Mouse (Mus musculus) embryonic facial prominence, embryonic 14.5 days (tissue): ENCODE measurements around the gene Trappc2l. TPM values are rescaled to one million over a fixed set of nuclear protein-coding genes. Genes with fewer than 3 reads are reported as not detected.

Experiments used
- ATAC-seq: fragments of 200-750 bp; cut with Nextera tagmentation; 2 replicates; pipeline ENCODE4 v1.8.0; 2017; ENCODE audit warnings: low read depth, moderate number of reproducible peaks, moderate TSS enrichment
- DNase-seq: peaks from one replicate; pipeline ENCODE4 v3.0.0-alpha.2; 2015; ENCODE audit warnings: low spot score
- H3K27ac ChIP-seq: fragments of 300-500 bp; sonication (generic); replicated peaks from 2 replicates; pipeline ENCODE4 v1.5.1; 2014; ENCODE audit warnings: low read depth, mild to moderate bottlenecking, low read length, moderate library complexity
- H3K27me3 ChIP-seq: fragments of 300-500 bp; sonication (generic); replicated peaks from 2 replicates; pipeline ENCODE4 v1.6.1; 2014; ENCODE audit warnings: low read length; ENCODE audit not compliant: control insufficient read depth, insufficient read depth
- H3K36me3 ChIP-seq: fragments of 300-500 bp; sonication (generic); 2 replicates; pipeline ENCODE4 v1.6.1; 2014; ENCODE audit warnings: low read length, mixed read lengths; ENCODE audit not compliant: control insufficient read depth, insufficient read depth
- H3K4me1 ChIP-seq: fragments of 300-500 bp; sonication (generic); 2 replicates; pipeline ENCODE4 v1.6.1; 2014; ENCODE audit warnings: antibody characterized with exemption, low read length; ENCODE audit not compliant: control insufficient read depth, insufficient read depth
- H3K4me2 ChIP-seq: fragments of 300-500 bp; sonication (generic); 2 replicates; pipeline ENCODE4 v1.6.1; 2014; ENCODE audit warnings: low read depth, mild to moderate bottlenecking, low read length, moderate library complexity, mixed read lengths
- H3K4me3 ChIP-seq: fragments of 300-500 bp; sonication (generic); 2 replicates; pipeline ENCODE4 v1.5.1; 2014; ENCODE audit warnings: low read depth, mild to moderate bottlenecking, low read length
- H3K9ac ChIP-seq: fragments of 300-500 bp; sonication (generic); 2 replicates; pipeline ENCODE4 v1.6.1; 2014; ENCODE audit warnings: low read depth, mild to moderate bottlenecking, low read length, moderate library complexity, mixed read lengths
- H3K9me3 ChIP-seq: fragments of 300-500 bp; sonication (generic); 2 replicates; pipeline ENCODE4 v1.6.1; 2016; ENCODE audit warnings: low read length; ENCODE audit not compliant: control insufficient read depth
- WGBS: fragments of 180-500 bp; shearing (Covaris S2); extraction: QIAGEN DNeasy Blood & Tissue Kit; methylation state at CpG from one replicate; pipeline ENCODE4 v1.1.7; 2014; 5-methylcytosine and 5-hydroxymethylcytosine counted together
- polyA plus RNA-seq: library from polyadenylated mRNA; unstranded; fragments of >200 nt; fragmentation: Nextera tagmentation; extraction: Ambion mirVana; gene quantifications from 2 replicates; pipeline ENCODE4 v1.2.1, GENCODE M21; 2014

Gene Trappc2l
- polyA plus RNA-seq, 1 experiment from 2014 or later = 66.7 TPM

DNA sequence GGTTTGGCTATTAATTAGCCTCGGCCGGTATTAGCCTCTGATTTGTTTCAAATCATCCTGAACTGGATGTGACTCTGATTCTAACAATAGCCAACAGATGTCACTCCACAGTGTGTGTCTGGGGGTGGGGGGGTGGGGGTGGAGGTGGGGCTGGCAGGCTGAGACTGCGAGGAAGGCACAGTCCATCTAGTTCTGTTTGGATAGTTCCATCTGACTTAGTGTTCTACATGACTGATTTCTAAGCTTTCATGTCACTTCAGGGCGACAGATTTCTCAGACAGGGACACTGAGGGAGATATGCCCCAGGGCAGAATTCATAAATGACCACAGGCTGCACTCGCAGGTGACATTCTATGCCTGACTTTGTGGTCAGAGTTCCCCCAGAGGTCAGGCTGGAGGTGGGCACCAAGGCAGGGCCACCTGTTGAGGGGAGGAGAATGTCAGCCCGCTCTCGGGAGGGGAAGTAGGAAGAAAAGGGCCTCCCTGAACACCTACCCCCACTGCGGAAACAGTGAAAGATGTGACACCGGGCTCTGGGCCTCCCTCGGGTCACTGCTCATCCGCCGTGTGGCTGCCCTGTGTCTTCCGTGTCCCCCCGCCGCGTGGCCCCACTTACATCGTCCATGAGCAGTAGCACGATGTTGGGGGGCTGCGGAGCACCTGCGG is 695 bp upstream of the Trappc2l start:
- Histone ChIP-seq H3K27me3 (no peaks in the 10 kb centered on the region), H3K9ac (peak overlapping the region; percentile 74), H3K27ac (peak overlapping the region; percentile 63; the same call in 1 of the 2 replicates), H3K9me3 (no peaks in the 10 kb centered on the region), H3K36me3 (no peaks in the 10 kb centered on the region), H3K4me1 (peaks cover 11% of the 10 kb centered on the region), H3K4me3 (peak overlapping the region; percentile 79), H3K4me2 (peak overlapping the region; percentile 91)
- ATAC-seq (peak; percentile 6; the same call in 1 of the 2 replicates), DNase-seq (peak; percentile 12)
- WGBS = 2% methylated on average over 19 of the region's 20 CpGs

DNA sequence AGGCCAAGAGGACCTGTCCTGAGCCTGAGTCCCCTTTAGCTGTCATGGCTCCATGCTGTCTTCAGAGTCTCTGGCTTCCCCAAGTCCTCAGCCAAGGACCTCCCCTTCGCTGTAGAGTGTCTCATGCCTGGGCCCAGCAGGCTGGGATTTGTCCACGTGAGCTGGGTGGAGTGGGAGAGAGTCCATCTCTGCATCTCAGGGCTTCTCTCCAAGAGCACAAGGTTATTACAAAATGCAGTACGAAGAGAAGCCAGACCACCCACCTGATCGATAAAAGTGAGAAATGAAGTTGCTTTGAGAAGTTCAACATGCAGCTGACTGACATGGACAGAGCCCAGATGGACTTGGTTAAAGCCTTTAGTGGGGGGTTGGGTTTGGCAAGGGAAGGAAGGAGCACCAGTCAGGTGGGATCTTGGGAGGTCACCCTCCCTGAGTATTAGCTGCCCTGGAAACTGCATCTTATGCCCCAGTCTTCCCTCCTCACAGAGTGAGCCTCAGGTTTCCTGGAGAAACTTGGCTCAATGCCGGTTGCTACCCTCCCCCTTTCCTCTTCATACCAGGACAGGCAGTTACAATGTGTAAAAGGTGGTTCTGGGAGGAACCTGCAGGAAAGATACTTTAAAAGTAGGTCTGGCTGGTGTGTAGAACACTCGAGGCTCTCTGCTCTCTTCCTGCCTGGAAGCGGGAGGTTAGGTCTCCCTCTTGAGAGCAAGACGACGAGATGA is 4.9 kb downstream of the Trappc2l start:
- DNase-seq (peak; percentile 54), ATAC-seq (peak; percentile 16; the same call in 1 of the 2 replicates)
- peaks cover 7% of the 10 kb centered on the region for H3K4me1 ChIP-seq
- H3K4me3 ChIP-seq = no peak overlapping the region
- WGBS = 47% methylated on average over 9 of the region's 9 CpGs
- no peak overlapping the region for H3K4me2 ChIP-seq
- H3K27me3 ChIP-seq = no peaks in the 10 kb centered on the region
- H3K9ac ChIP-seq = no peak overlapping the region
- no peaks in the 10 kb centered on the region for H3K9me3 ChIP-seq
- H3K36me3 ChIP-seq = no peaks in the 10 kb centered on the region
- H3K27ac ChIP-seq = no peak overlapping the region

DNA sequence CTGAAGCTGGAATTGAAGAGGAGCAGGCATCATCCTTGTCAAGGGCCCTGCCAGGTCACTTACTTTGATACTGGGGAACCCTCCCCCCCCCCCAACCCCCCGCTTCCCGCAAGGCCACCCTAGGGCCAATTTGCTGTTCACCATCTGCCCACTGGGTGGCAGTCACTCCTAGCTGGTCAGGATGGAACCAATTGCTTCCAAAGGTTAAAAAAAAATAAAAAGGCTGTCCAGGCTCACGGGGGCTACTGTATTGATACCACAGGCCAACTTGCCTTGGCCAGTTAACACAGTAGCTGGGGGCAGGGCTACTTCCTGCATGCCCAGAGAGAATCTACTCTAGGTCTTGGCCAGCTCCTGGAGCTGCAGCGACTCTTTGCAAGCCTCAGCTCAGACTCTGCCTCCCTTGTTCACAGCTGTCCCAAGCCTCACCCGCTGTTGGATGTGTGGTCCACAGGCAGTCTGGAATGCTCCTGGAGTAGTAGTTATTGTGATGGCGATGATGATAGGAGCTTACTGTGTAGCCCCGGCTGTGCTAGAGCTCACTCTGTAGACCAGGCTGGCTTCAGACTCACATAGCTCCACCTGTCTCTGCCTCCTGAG is 6.6 kb downstream of the Trappc2l start:
- ATAC-seq (peak; percentile 42), DNase-seq (peak; percentile 79)
- no peaks in the 10 kb centered on the region for H3K4me1 ChIP-seq
- no peaks in the 10 kb centered on the region for H3K9me3 ChIP-seq
- no peak overlapping the region for H3K4me3 ChIP-seq
- 16% methylated on average over 5 of the region's 7 CpGs for WGBS
- H3K9ac ChIP-seq = no peak overlapping the region
- H3K27ac ChIP-seq = no peak overlapping the region
- no peaks in the 10 kb centered on the region for H3K36me3 ChIP-seq
- H3K4me2 ChIP-seq = no peak overlapping the region
- H3K27me3 ChIP-seq = no peaks in the 10 kb centered on the region

DNA sequence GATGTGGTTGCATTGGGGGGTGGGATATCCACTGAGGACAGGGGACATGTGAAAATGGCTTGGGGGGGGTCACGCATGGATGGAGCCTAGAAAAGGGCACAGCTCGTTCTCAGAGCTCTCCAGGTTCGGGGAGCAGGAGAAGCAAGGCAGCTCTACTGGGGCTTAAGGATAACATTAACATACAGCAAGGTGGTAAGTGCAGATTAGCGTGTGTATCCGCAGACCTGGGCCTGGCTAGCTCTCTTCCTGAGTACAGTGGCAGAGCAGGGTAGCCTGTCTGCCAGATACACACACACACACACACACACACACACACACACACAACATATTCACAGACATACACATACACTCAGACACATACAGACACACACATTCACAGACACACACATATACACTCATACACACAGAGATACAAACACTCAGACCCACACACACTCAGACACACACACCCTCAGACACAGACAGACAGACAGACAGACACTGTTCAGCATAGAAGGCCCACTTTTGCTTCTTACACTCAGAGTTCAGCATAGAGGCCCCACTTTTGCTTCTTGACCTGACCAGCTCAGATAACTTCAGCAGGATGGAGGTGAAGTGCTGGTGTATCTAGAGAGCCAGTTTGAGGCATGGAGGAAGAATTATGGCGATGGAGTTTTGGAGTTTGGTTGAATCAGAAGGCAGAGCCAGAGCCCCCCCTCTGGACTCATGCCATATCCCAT is 7.4 kb downstream of the Trappc2l start:
- Histone ChIP-seq H3K27me3 (no peaks in the 10 kb centered on the region), H3K4me3 (no peak overlapping the region), H3K4me2 (no peak overlapping the region), H3K36me3 (no peaks in the 10 kb centered on the region), H3K9ac (no peak overlapping the region), H3K9me3 (no peaks in the 10 kb centered on the region), H3K4me1 (no peaks in the 10 kb centered on the region), H3K27ac (no peak overlapping the region)
- WGBS = 78% methylated on average over 6 of the region's 6 CpGs
- ATAC-seq (no peak), DNase-seq (no peak)

DNA sequence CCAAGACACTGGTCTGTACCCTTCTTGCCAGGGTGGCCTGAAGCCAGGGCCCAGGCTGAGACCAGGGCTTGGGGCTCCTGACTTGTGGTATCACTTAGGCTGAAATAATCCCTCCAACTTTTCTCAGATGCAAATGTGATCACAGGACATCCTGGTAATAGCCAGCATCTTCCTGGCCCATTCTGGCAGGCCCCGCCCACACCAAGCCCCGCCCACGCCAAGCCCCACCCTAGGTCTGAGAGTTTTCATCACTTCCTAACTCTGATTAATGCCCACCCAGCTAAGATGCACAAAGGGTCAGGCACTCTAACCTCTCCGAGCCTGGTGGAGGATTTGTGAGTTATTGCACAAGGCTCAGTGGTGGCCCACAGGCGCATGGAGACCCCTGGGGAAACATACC is 9.0 kb downstream of the Trappc2l start:
- H3K4me1 ChIP-seq = no peaks in the 10 kb centered on the region
- DNase-seq = no peak
- H3K4me2 ChIP-seq = no peak overlapping the region
- no peak overlapping the region for H3K9ac ChIP-seq
- H3K36me3 ChIP-seq = no peaks in the 10 kb centered on the region
- no peak overlapping the region for H3K4me3 ChIP-seq
- H3K27me3 ChIP-seq = no peaks in the 10 kb centered on the region
- H3K27ac ChIP-seq = no peak overlapping the region
- 24% methylated on average over 5 of the region's 5 CpGs for WGBS
- ATAC-seq = no peak
- H3K9me3 ChIP-seq = no peaks in the 10 kb centered on the region

DNA sequence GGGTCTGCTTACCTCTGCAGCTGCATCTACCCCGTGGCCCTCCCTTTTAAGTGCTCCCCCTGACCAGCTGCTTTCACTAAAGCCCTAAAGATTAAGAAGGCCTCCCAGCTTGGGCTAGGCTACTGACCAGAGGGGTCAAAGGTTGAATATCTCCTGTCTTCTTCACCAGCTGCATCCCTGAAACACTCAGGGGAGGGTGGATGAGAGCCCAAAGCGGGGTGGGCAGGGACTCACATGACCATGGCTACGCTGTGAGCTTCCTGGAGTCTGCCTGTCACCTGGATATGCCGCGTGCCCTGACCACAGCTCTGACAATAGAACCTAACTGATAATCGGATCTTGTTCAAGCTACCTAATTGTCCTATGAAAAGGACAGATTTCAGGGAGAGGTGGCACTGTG is 11.3 kb downstream of the Trappc2l start, which contains the start of gene Pabpn1l:
Pabpn1l (minus strand) TSS at position 13 of the 400 bp plus-strand sequence.
- Histone ChIP-seq H3K4me3 (no peak within 1 kb of the TSS), H3K4me1 (no peaks in the 10 kb centered on the region), H3K36me3 (no peaks in the 10 kb centered on the region), H3K27me3 (no peaks in the 10 kb centered on the region), H3K27ac (no peak within 1 kb of the TSS), H3K9ac (no peak within 1 kb of the TSS), H3K9me3 (no peaks in the 10 kb centered on the region), H3K4me2 (no peak within 1 kb of the TSS)
- 65% methylated on average over 6 of the region's 6 CpGs for WGBS
- no peak for ATAC-seq
- DNase-seq = no peak

DNA sequence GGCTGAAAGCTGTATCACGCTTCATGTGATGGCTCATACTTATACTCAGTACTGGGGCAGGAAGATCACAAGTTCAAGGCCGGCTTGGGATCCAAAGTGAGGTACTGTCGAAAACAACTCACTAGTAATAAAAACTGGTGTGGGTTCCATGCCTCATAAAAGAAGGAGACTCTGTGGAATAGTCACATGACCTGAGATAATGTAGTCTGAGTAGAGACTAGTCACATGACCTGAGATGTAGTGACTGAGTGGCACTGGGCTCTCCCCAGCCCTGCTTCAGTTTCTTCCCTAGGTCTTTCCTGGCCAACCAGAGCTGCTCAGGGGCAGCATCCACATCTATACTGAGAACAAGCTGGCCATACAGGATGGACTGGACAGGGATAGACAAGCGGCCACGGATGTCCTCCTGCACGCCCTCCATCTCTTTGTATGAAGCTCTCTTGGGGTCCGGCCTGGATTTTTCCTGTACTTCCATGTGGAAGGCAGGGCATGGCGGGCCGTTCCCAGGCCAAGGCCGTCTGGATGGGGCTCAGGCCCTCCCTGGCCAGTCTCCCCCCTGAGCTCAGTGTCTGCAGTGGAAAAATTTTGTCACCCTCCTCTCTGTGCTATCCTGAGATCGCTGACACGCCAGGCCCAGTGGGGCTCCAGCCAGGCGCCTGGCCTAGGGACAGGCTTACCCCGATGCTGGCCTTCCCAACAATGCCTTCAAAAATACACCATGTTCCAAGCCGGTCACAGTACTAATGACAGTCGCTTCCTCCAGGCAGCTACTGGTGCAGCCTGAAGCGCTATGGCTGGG is 12.6 kb downstream of the Trappc2l start:
- H3K9me3 ChIP-seq = no peaks in the 10 kb centered on the region
- 87% methylated on average over 16 of the region's 17 CpGs for WGBS
- H3K4me3 ChIP-seq = no peak overlapping the region
- DNase-seq (no peak), ATAC-seq (no peak)
- H3K27me3 ChIP-seq = no peaks in the 10 kb centered on the region
- H3K4me2 ChIP-seq = no peak overlapping the region
- no peak overlapping the region; the same call in 1 of the 2 replicates for H3K9ac ChIP-seq
- no peaks in the 10 kb centered on the region for H3K4me1 ChIP-seq
- no peak overlapping the region for H3K27ac ChIP-seq
- no peaks in the 10 kb centered on the region for H3K36me3 ChIP-seq

DNA sequence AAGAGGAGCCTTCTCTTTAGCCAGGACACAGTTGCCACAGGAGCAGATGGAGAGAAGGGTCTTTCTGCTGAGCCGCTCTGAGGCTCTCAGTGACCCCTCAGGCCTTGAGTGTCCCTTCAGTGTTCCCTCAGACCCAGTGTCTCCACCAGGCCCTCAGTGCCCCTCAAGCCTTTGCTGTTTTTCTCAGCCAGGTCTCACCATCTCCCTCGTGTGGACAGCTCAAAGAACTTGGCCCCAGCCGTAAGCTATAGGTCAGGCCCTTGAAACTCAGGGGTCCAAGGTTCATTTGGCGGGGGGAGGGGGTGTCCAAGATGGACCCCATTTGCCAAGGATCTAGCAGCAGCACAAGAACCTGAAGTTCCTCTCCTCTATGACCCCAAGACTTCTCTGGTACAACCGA is 13.2 kb downstream of the Trappc2l start:
- Histone ChIP-seq H3K36me3 (no peaks in the 10 kb centered on the region), H3K27me3 (no peaks in the 10 kb centered on the region), H3K9me3 (no peaks in the 10 kb centered on the region), H3K9ac (no peak overlapping the region; the same call in 1 of the 2 replicates), H3K27ac (no peak overlapping the region), H3K4me1 (no peaks in the 10 kb centered on the region), H3K4me2 (no peak overlapping the region), H3K4me3 (no peak overlapping the region)
- DNase-seq = no peak
- 62% methylated on average over 5 of the region's 5 CpGs for WGBS
- no peak for ATAC-seq
